Mouse (Mus musculus) bone marrow macrophage, adult 2 months (primary cell): ENCODE data around the gene Sdhc. TPM values are rescaled to one million over a fixed set of nuclear protein-coding genes. Genes with fewer than 3 reads are reported as not detected.

Experiments
- H3K27ac ChIP-seq: 2 replicates; pipeline ENCODE4 v1.5.1; 2012; ENCODE audit warnings: low read depth, low read length; ENCODE audit not compliant: insufficient read depth
- H3K4me1 ChIP-seq: 2 replicates; pipeline ENCODE4 v1.6.1; 2012; ENCODE audit warnings: low read length; ENCODE audit not compliant: control insufficient read depth, insufficient read depth
- H3K4me3 ChIP-seq: 2 replicates; pipeline ENCODE4 v1.5.1; 2012; ENCODE audit warnings: mild to moderate bottlenecking, low read length, moderate library complexity; ENCODE audit not compliant: insufficient read depth
- CTCF ChIP-seq: IDR thresholded peaks from 2 replicates; pipeline ENCODE4 v1.5.1; 2012; ENCODE audit warnings: low read depth, mild to moderate bottlenecking, low read length, moderate library complexity
- POLR2A ChIP-seq: IDR thresholded peaks from 2 replicates; pipeline ENCODE4 v1.6.1; 2012; ENCODE audit warnings: mild to moderate bottlenecking, low read depth, low read length, borderline replicate concordance
- polyA plus RNA-seq: library from polyadenylated mRNA; stranded (reverse); fragments of >200 nt; gene quantifications from 2 replicates; pipeline ENCODE4 v1.2.4, GENCODE M21; 2012; ENCODE audit not compliant: missing spikeins, insufficient read depth, insufficient read length

Gene Sdhc
- 205 and 226 TPM in 2 replicates for polyA plus RNA-seq

DNA sequence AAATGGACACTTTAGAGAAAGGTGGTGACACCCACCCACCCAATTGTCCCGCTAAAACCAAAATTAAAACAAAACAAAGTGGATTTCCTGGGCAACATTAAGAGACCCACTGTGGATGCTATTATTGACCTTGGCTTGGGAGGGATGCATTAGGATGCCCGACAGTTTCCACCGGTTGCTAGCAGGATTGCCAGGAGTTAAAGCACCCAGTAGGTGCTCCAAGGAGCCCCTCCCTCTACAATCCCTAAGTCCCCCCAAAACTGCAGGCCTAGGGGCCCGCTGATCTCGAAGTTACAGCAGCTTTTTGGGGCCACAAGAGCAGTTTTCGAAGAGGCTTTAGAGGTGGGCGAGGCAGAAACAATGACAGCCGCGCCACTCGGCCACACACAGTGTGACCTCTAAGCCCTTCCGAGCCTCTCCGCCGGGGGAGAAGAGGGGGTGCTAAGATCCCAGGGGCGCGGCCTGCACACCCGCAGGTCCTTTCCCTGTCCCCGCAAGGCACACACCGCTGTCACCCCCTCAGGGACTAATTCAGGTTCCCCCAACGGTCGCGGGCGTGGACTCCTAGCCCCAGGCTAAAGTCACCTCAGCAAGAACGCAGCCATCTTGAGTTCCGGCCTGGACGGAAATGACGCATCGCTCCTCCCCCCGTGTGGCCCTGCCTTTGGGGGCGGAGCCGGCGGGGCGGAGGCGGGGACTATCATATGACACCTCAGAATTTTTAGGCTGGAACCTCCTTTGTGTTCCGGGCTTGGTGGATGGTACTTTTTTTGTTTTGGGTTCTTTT lies at the start of gene Sdhc, which contains the start of gene Mpz:
Sdhc (minus strand) TSS at position 630 of the 787 bp plus-strand sequence.
Mpz (plus strand) TSS at position 738 of the 787 bp plus-strand sequence.
- Histone ChIP-seq H3K4me1 (peaks cover 20% of the 10 kb centered on the region), H3K27ac (peak within 1 kb of the TSS; percentile 83), H3K4me3 (peak within 1 kb of the TSS; percentile 83)
- no peak for TF ChIP-seq CTCF
- no peak for TF ChIP-seq POLR2A

DNA sequence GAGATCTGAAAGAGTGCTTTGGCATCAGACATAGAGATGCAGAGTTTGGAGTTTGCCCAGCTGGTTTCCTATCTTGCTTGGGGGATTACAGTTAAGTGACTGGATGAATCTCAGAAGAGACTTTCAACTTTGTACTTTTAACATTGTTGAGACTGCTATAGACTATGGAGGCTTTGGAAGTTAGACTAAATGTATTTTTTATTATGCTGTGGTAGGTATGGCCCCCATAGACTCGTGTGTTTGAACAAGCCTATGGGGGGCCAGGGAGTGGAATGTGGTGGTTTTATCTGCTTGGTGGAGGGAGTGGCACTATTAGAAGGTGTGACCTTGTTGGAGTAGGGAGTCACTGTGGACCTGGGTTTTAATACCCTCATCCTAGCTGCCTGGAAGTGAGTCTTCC lies 49.1 kb upstream of the Sdhc start:
- peaks cover 4% of the 10 kb centered on the region; the same call in 1 of the 2 replicates for H3K4me1 ChIP-seq
- no peak overlapping the region for H3K4me3 ChIP-seq
- no peak overlapping the region for H3K27ac ChIP-seq
- no peak for TF ChIP-seq CTCF
- no peak for TF ChIP-seq POLR2A

- Histone ChIP-seq H3K27ac (no peak within 1 kb of the TSS), H3K4me1 (peaks cover 14% of the 10 kb centered on the region), H3K4me3 (peak within 1 kb of the TSS; percentile 85)
- TF ChIP-seq POLR2A (no peak), CTCF (no peak)
Measured at GRCm38 (mm10) chr1:171195887-171196397, 45.5 kb upstream of the Sdhc start, which contains the start of gene Pcp4l1. Gene Pcp4l1, minus strand, starts transcription at chr1:171196268.

DNA sequence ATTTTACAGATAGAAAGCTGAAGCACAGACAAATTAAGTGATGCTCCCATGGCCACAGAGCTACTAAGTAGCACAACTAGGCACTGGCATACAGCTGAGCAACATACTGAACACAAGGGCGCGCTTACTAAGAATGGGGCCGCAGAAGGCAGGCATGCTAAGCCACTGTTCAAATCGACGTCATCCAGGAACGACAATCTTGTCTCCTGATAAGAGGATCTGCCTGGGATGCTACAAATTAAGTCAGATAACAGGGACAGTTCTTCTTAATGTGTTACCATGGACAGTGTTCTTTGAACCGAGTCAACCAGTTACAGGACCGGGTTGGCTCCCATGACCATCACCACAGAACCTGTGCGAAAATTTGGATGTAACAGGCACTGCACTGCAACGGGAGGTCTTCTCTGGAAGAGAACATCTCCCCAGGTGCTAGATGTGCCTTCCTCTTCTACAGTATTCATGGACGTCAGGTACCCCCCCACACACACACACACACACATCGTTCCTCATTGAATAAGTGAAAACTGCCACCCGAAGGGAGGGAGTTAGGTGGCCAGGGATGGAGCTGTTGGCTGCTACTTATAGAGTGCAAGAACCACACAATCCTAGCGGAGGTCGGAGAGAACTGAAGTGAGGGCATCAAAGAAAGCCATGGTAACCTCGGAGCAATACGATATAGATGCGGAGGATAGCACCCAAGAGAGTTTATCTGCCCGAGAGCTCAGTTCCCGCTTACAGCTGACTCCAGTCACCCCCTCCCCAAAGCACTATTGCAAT lies 44.8 kb upstream of the Sdhc start:
- Histone ChIP-seq H3K4me1 (peaks cover 14% of the 10 kb centered on the region), H3K27ac (no peak overlapping the region), H3K4me3 (peak overlapping the region; percentile 85)
- TF ChIP-seq CTCF (no peak), POLR2A (no peak)

GRCm38 (mm10) chr1:171193911-171194830 lies 43.8 kb upstream of the Sdhc start:
- TF ChIP-seq CTCF: no peak
- TF ChIP-seq POLR2A: no peak
- Histone ChIP-seq H3K4me3 (peak overlapping the region; percentile 3; the same call in 1 of the 2 replicates), H3K4me1 (peaks cover 14% of the 10 kb centered on the region)

GRCm38 (mm10) chr1:171193093-171193840 lies 42.9 kb upstream of the Sdhc start:
- no peak overlapping the region for H3K4me3 ChIP-seq

More at GRCm38 (mm10) chr1:171193911-171194830, 43.8 kb upstream of the Sdhc start:
- no peak overlapping the region for H3K27ac ChIP-seq

GRCm38 (mm10) chr1:171192283-171192682 lies 41.9 kb upstream of the Sdhc start:
- TF ChIP-seq POLR2A (no peak), CTCF (no peak)
- Histone ChIP-seq H3K4me3 (no peak overlapping the region), H3K27ac (no peak overlapping the region), H3K4me1 (peaks cover 33% of the 10 kb centered on the region)

More at GRCm38 (mm10) chr1:171193093-171193840, 42.9 kb upstream of the Sdhc start:
- no peak for TF ChIP-seq POLR2A
- TF ChIP-seq CTCF: no peak
- no peak overlapping the region for H3K27ac ChIP-seq
- peaks cover 23% of the 10 kb centered on the region for H3K4me1 ChIP-seq

DNA sequence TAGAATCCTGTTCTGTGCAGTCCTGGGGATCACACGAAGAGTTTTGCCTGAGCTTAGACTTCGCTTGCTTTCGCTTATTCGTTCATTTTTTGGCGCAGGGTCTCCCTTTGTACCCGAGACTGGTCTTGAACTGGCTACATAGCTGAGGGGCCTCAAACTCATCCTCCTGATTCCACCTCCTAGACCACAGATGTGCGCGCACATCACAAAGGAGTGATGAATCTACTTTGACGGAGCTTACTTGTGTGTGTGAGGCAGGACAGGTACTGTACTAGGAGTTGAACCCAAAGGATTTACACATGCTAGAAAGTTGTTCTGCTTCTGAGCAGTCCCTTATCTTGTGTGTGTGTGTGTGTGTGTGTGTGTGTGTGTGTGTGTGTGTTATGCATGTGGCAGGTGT lies 40.4 kb upstream of the Sdhc start:
- H3K4me1 ChIP-seq: peaks cover 44% of the 10 kb centered on the region
- TF ChIP-seq POLR2A (no peak), CTCF (no peak)

More for the DNA sequence above, 40.4 kb upstream of the Sdhc start:
- H3K4me3 ChIP-seq: no peak overlapping the region
- H3K27ac ChIP-seq: no peak overlapping the region
